Mouse (Mus musculus) limb, embryonic 11.5 days (tissue): ENCODE data around the gene 4930556J24Rik. TPM values are rescaled to one million over a fixed set of nuclear protein-coding genes. Genes with fewer than 3 reads are reported as not detected.
"Not testable (repeated sequence)": the region's sequence is repeated elsewhere in the genome, so short reads cannot be mapped to it uniquely, and the experiment has no call there.

Experiments used
- ATAC-seq: fragments of 200-750 bp; cut with Nextera tagmentation; 2 replicates; pipeline ENCODE4 v1.8.0; 2017; ENCODE audit warnings: low read depth; ENCODE audit not compliant: insufficient number of reproducible peaks, low FRiP score, low TSS enrichment
- DNase-seq: peaks from one replicate; pipeline ENCODE4 v3.0.0-alpha.2; 2015; ENCODE audit warnings: low spot score
- H3K27ac ChIP-seq: fragments of 300-500 bp; sonication (generic); replicated peaks from 2 replicates; pipeline ENCODE4 v1.5.1; 2014; ENCODE audit warnings: low read depth, mild to moderate bottlenecking, low read length
- H3K27me3 ChIP-seq: fragments of 300-500 bp; sonication (generic); 2 replicates; pipeline ENCODE4 v1.6.1; 2014; ENCODE audit warnings: mild to moderate bottlenecking, low read length, mixed read lengths; ENCODE audit not compliant: control insufficient read depth, insufficient read depth
- H3K36me3 ChIP-seq: fragments of 300-500 bp; sonication (generic); 2 replicates; pipeline ENCODE4 v1.6.1; 2014; ENCODE audit warnings: mild to moderate bottlenecking, low read length, moderate library complexity, mixed read lengths; ENCODE audit not compliant: control insufficient read depth, insufficient read depth
- H3K4me1 ChIP-seq: fragments of 300-500 bp; sonication (generic); 2 replicates; pipeline ENCODE4 v1.6.1; 2014; ENCODE audit warnings: low read length, mixed read lengths; ENCODE audit not compliant: control insufficient read depth, insufficient read depth
- H3K4me2 ChIP-seq: fragments of 300-500 bp; sonication (generic); 2 replicates; pipeline ENCODE4 v1.6.1; 2014; ENCODE audit warnings: low read depth, mild to moderate bottlenecking, moderate library complexity; ENCODE audit not compliant: severe bottlenecking
- H3K4me3 ChIP-seq: fragments of 300-500 bp; sonication (generic); 2 replicates; pipeline ENCODE4 v1.5.1; 2014; ENCODE audit warnings: low read depth, low read length
- H3K9ac ChIP-seq: fragments of 300-500 bp; sonication (generic); 2 replicates; pipeline ENCODE4 v1.6.1; 2014; ENCODE audit warnings: mild to moderate bottlenecking, low read length
- H3K9me3 ChIP-seq: fragments of 300-500 bp; sonication (generic); 2 replicates; pipeline ENCODE4 v1.6.1; 2016; ENCODE audit warnings: low read length; ENCODE audit not compliant: control insufficient read depth
- WGBS: fragments of 180-500 bp; shearing (Covaris S2); extraction: QIAGEN DNeasy Blood & Tissue Kit; methylation state at CpG from one replicate; pipeline ENCODE4 v1.1.7; 2014; 5-methylcytosine and 5-hydroxymethylcytosine counted together
- polyA plus RNA-seq: library from polyadenylated mRNA; unstranded; fragments of >200 nt; fragmentation: Nextera tagmentation; extraction: Ambion mirVana; gene quantifications from 2 replicates; pipeline ENCODE4 v1.2.1, GENCODE M21; 2014

Gene 4930556J24Rik
- polyA plus RNA-seq, 1 experiment from 2014 or later, result not detected

GRCm38 (mm10) chr11:3912100-3912874, 64.3 kb downstream of the 4930556J24Rik start:
- Histone ChIP-seq H3K4me2 (peak overlapping the region; percentile 83), H3K9me3 (no peaks in the 10 kb centered on the region), H3K4me3 (peak overlapping the region; percentile 45), H3K4me1 (peaks cover 8% of the 10 kb centered on the region), H3K27me3 (peaks cover 11% of the 10 kb centered on the region), H3K9ac (0 out of 2 replicates have a peak overlapping the region, but pooled peaks have one; percentile 22), H3K27ac (no peak overlapping the region), H3K36me3 (no peaks in the 10 kb centered on the region)
- ATAC-seq, result no peak
- WGBS, result 26% methylated on average over 19 of the region's 19 CpGs
- peak; percentile 44 for DNase-seq

- H3K27me3 ChIP-seq, result peaks cover 11% of the 10 kb centered on the region
- 94% methylated on average over 5 of the region's 6 CpGs for WGBS
- H3K36me3 ChIP-seq, ATAC-seq, H3K27ac ChIP-seq, DNase-seq, H3K4me3 ChIP-seq, H3K4me2 ChIP-seq, H3K4me1 ChIP-seq, H3K9me3 ChIP-seq, H3K9ac ChIP-seq: not testable (repeated sequence)
Measured at GRCm38 (mm10) chr11:3911440-3911839, 65.1 kb downstream of the 4930556J24Rik start.

GRCm38 (mm10) chr11:3910513-3911310, 65.9 kb downstream of the 4930556J24Rik start:
- no peak overlapping the region for H3K4me3 ChIP-seq
- no peak for DNase-seq
- peaks cover 8% of the 10 kb centered on the region for H3K4me1 ChIP-seq
- H3K9me3 ChIP-seq, result no peaks in the 10 kb centered on the region
- 48% methylated on average over 5 of the region's 5 CpGs for WGBS
- no peak overlapping the region for H3K9ac ChIP-seq
- H3K4me2 ChIP-seq, result no peak overlapping the region
- H3K36me3 ChIP-seq, result no peaks in the 10 kb centered on the region
- no peak for ATAC-seq
- peaks cover 11% of the 10 kb centered on the region for H3K27me3 ChIP-seq
- no peak overlapping the region for H3K27ac ChIP-seq

GRCm38 (mm10) chr11:3909236-3909635, 67.3 kb downstream of the 4930556J24Rik start:
- no peak overlapping the region for H3K9ac ChIP-seq
- WGBS, result 91% methylated on average over 4 of the region's 4 CpGs
- no peak overlapping the region for H3K4me2 ChIP-seq
- no peak overlapping the region for H3K27ac ChIP-seq
- ATAC-seq (no peak), DNase-seq (no peak)
- peaks cover 11% of the 10 kb centered on the region for H3K27me3 ChIP-seq
- no peaks in the 10 kb centered on the region for H3K36me3 ChIP-seq
- no peak overlapping the region for H3K4me3 ChIP-seq
- H3K4me1 ChIP-seq, result peaks cover 8% of the 10 kb centered on the region
- no peaks in the 10 kb centered on the region for H3K9me3 ChIP-seq

GRCm38 (mm10) chr11:3905446-3905845, 71.1 kb downstream of the 4930556J24Rik start:
- Histone ChIP-seq H3K36me3 (no peaks in the 10 kb centered on the region), H3K27ac (no peak overlapping the region), H3K9me3 (no peaks in the 10 kb centered on the region), H3K4me3 (no peak overlapping the region), H3K4me1 (no peaks in the 10 kb centered on the region), H3K27me3 (no peaks in the 10 kb centered on the region), H3K4me2 (no peak overlapping the region), H3K9ac (no peak overlapping the region)
- ATAC-seq (no peak), DNase-seq (no peak)
- 83% methylated on average over 1 of the region's 1 CpGs for WGBS

- H3K9me3 ChIP-seq, result no peaks in the 10 kb centered on the region
- 84% methylated on average over 6 of the region's 6 CpGs for WGBS
- H3K27me3 ChIP-seq, result no peaks in the 10 kb centered on the region
- no peaks in the 10 kb centered on the region for H3K36me3 ChIP-seq
- H3K27ac ChIP-seq, result no peak overlapping the region
- DNase-seq (no peak), ATAC-seq (no peak)
- H3K4me1 ChIP-seq, result no peaks in the 10 kb centered on the region
- no peak overlapping the region for H3K4me2 ChIP-seq
- H3K9ac ChIP-seq, result no peak overlapping the region
- no peak overlapping the region for H3K4me3 ChIP-seq
Measured at GRCm38 (mm10) chr11:3904673-3905072, 71.9 kb downstream of the 4930556J24Rik start.

- no peak overlapping the region for H3K9ac ChIP-seq
- no peak overlapping the region for H3K27ac ChIP-seq
- no peak overlapping the region for H3K4me3 ChIP-seq
- H3K27me3 ChIP-seq, result no peaks in the 10 kb centered on the region
- no peak for ATAC-seq
- no peaks in the 10 kb centered on the region for H3K4me1 ChIP-seq
- no peaks in the 10 kb centered on the region for H3K36me3 ChIP-seq
- DNase-seq, result no peak
- no peaks in the 10 kb centered on the region for H3K9me3 ChIP-seq
- no peak overlapping the region for H3K4me2 ChIP-seq
- 81% methylated on average over 5 of the region's 5 CpGs for WGBS
Measured at GRCm38 (mm10) chr11:3903046-3903445, 73.5 kb downstream of the 4930556J24Rik start.

GRCm38 (mm10) chr11:3902516-3902915, 74.1 kb downstream of the 4930556J24Rik start:
- DNase-seq (no peak), ATAC-seq (no peak)
- Histone ChIP-seq H3K4me1 (no peaks in the 10 kb centered on the region), H3K9me3 (no peaks in the 10 kb centered on the region), H3K9ac (no peak overlapping the region), H3K4me2 (no peak overlapping the region), H3K27ac (no peak overlapping the region), H3K4me3 (no peak overlapping the region), H3K27me3 (no peaks in the 10 kb centered on the region), H3K36me3 (no peaks in the 10 kb centered on the region)
- 85% methylated on average over 3 of the region's 3 CpGs for WGBS
